Mouse (Mus musculus) CD4-positive, CD25-positive, alpha-beta regulatory T cell, adult 4 months (primary cell): ENCODE measurements around the gene Atg4a. TPM values are rescaled to one million over a fixed set of nuclear protein-coding genes. Genes with fewer than 3 reads are reported as not detected.

ENCODE experiments used
- ATAC-seq: one replicate; pipeline ENCODE4 v1.8.0; 2017
- polyA plus RNA-seq, 2 experiments: library from polyadenylated mRNA; unstranded; fragments of 100-300 nt; shearing (Covaris generic); gene quantifications; one replicate each; pipeline ENCODE4 v1.2.1; 2017

Gene Atg4a
- polyA plus RNA-seq, 2 experiments from 2014 or later = 31.4 to 35.8 TPM

DNA sequence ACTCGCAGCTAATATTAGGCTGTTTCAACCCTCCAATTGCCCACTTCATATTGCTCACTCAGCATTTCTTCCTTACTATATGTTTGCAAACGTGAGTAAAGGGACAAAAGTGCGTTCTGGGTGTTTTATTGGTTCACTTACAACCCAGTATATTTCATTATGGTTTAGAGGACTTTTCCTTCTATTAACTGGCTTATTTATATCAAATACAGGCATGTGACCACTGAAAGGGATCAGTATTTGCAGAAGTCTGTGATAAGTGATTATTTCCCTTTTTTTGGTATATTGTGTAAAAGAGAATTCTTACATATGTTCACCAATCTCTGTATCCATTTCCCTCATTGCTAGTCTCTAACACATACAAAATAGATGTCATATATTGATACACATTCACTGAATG, 203.7 kb downstream of the Atg4a start:
- no peak for ATAC-seq

DNA sequence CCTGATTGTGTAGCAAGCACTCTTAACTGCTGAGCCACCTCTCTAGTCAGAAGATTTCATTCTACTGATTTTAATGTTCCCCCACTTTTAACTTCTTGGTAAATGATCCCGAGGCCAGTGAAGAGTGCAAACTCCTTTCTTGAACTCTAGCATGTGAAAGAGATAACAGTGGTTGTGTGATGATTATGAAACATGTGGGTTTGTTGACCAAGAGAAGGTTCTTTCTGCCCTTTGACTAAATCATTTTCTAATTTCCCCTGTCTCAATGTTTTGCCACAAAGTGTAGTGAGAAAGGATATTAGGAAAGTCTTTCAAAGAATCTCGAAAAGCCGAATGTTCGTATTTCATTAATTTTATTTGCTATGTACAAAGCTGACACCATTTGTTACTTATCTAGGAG, 208.4 kb downstream of the Atg4a start:
- ATAC-seq = no peak

DNA sequence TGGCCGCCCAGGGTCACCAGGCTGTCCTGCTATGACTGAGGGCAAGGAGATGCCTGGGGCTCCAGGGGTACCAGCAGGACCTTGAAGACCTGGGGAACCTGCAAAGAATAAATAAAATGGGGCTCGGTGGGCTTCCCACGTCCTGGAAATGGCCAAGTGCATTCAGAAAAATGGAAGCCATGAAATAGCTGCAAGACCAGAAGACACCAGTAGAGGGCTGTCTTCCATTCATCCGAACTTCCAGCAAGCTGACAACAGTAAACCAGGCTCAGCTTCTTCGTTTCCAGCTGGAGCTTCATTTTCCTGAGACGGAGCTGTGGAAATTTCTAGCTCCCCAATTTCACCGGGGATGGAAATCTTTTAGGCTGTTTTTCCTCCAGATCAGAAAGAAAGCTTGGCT, 218.6 kb downstream of the Atg4a start:
- no peak for ATAC-seq

DNA sequence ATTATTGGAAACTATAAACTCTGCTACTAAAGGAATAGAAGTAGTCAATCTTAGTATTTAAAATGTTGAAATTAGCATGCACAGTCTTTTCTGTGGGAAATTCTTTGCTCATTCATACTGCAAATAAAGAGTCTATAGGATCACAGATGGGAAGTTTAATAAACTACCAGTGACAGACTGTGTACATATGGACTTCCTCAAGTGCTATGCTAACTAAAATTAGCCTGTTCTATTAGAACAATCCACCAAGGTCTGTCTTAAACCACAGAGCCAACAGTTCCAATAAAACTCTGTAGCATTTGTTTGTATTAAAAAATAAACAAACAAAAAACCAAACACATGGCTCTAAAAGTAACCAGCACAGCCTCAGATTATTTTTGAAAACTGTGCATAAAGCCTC, 238.3 kb downstream of the Atg4a start:
- no peak for ATAC-seq

DNA sequence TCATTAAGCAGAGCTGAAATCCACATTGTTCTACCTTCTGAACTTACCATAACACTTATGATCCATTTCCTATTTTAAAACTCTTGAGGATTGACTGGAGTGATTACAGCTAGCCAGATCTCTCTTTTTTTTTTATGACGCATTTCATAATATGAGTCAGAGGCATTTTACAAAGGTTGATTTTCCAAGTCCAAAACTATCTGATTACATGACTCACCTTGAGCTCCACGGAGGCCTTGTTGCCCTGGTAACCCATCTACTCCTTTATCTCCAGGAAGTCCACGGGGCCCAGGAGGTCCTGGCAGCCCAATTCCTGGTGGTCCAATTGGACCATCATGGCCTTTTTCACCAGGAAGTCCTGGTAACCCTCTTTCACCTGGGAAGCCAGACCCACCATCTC, 242.3 kb downstream of the Atg4a start:
- ATAC-seq = no peak

DNA sequence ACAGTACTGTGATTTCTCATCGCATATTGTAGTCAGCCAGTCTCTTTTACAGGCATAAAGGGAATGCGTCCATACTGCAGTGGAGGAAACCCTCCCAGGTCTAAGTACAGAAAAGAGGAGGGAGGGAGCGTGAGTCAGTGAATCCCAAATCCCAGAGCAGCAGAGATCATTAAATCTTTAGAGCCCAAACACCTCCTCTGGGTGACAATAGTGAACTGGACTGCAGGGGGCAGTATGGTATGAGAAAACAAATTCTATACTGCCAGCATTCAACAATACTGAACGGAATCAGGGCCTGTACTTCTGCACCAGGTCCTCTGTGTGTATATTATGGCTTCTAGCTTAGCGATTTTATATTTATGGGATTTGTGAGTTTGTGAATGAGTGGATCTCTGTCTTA, 256.1 kb downstream of the Atg4a start:
- no peak for ATAC-seq

Other genes with a start within 250 kb of the Atg4a start
- under 1 TPM in 1 of 2 experiments, not detected in 1; 0.19 TPM for gene Tex13b, start 143.5 kb upstream of the Atg4a start, polyA plus RNA-seq
- gene Vsig1, start 49.3 kb upstream of the Atg4a start, polyA plus RNA-seq = not detected
- 10 to 100 TPM; 66.2 to 67.6 TPM for gene Psmd10, start 179 bp upstream of the Atg4a start, polyA plus RNA-seq